Mouse (Mus musculus) T-cell, adult 2 months (primary cell): ENCODE data around the gene Ppp1r9a.

Experiments
- DNase-seq: peaks from one replicate; pipeline ENCODE4 v3.0.0; 2022; ENCODE audit warnings: low spot score

Gene Ppp1r9a

GRCm38 (mm10) chr6:5156541-5157425, 254.1 kb downstream of the Ppp1r9a start:
- DNase-seq = no peak

- DNase-seq = no peak
Observed at GRCm38 (mm10) chr6:5159385-5159791, 256.7 kb downstream of the Ppp1r9a start.

GRCm38 (mm10) chr6:5162052-5162451, 259.3 kb downstream of the Ppp1r9a start:
- no peak for DNase-seq

- DNase-seq = no peak
Observed at GRCm38 (mm10) chr6:5163507-5164144, 260.9 kb downstream of the Ppp1r9a start.

- DNase-seq = no peak
Observed at GRCm38 (mm10) chr6:5164855-5165254, 262.1 kb downstream of the Ppp1r9a start.

GRCm38 (mm10) chr6:5167051-5167677, 264.4 kb downstream of the Ppp1r9a start:
- DNase-seq = no peak

GRCm38 (mm10) chr6:5168158-5168557, 265.4 kb downstream of the Ppp1r9a start:
- no peak for DNase-seq

GRCm38 (mm10) chr6:5171418-5171817, 268.7 kb downstream of the Ppp1r9a start:
- DNase-seq = no peak

- DNase-seq = no peak
Observed at GRCm38 (mm10) chr6:5172571-5172970, 269.9 kb downstream of the Ppp1r9a start.

GRCm38 (mm10) chr6:5174179-5174812, 271.6 kb downstream of the Ppp1r9a start:
- DNase-seq = no peak

- no peak for DNase-seq
Observed at GRCm38 (mm10) chr6:5177967-5178891, 275.5 kb downstream of the Ppp1r9a start.

- no peak for DNase-seq
Observed at GRCm38 (mm10) chr6:5179189-5179588, 276.5 kb downstream of the Ppp1r9a start.

GRCm38 (mm10) chr6:5180645-5181044, 277.9 kb downstream of the Ppp1r9a start:
- DNase-seq = no peak

GRCm38 (mm10) chr6:5186229-5186950, 283.7 kb downstream of the Ppp1r9a start:
- DNase-seq = no peak

- no peak for DNase-seq
Observed at GRCm38 (mm10) chr6:5187586-5187985, 284.9 kb downstream of the Ppp1r9a start.

GRCm38 (mm10) chr6:5188036-5188435, 285.3 kb downstream of the Ppp1r9a start:
- no peak for DNase-seq

- DNase-seq = no peak
Observed at GRCm38 (mm10) chr6:5188938-5189337, 286.2 kb downstream of the Ppp1r9a start.

- no peak for DNase-seq
Observed at GRCm38 (mm10) chr6:5189507-5189906, 286.8 kb downstream of the Ppp1r9a start.

- no peak for DNase-seq
Observed at GRCm38 (mm10) chr6:5190761-5191160, 288.0 kb downstream of the Ppp1r9a start.

- DNase-seq = no peak
Observed at GRCm38 (mm10) chr6:5193693-5194092, 291.0 kb downstream of the Ppp1r9a start, which contains the start of gene Pon1. Gene Pon1 (minus strand): TSS chr6:5193946.

GRCm38 (mm10) chr6:5198590-5198989, 295.9 kb downstream of the Ppp1r9a start:
- DNase-seq = no peak
